Comparison of ENCODE assay signal across 18 mouse cellular contexts in genomic region chr7:129897511-129897910, GRCm38 (mm10).
"Had no signal": no experiment of that assay in that cellular context is flagged by ENCODE, and none has a peak within 500 bp of the region (broad histone marks: within the 10 kb centered on the region; RNA-seq: fewer than 3 reads in every experiment).

No protein-coding gene starts in this region.

- H3K27me3 ChIP-seq: liver, embryonic 13.5 days; liver, embryonic 15.5 days; lung, embryonic 15.5 days; megakaryocyte, embryonic 14.5 days; midbrain, embryonic 13.5 days; midbrain, embryonic 15.5 days; neural tube, embryonic 12.5 days; stomach, embryonic 15.5 days had no signal

- H3K36me3 ChIP-seq: liver, embryonic 13.5 days; liver, embryonic 15.5 days; lung, embryonic 15.5 days; midbrain, embryonic 13.5 days; midbrain, embryonic 15.5 days; neural tube, embryonic 12.5 days; stomach, embryonic 15.5 days had no signal

- H3K4me3 ChIP-seq: liver, embryonic 13.5 days; liver, embryonic 15.5 days; lung, embryonic 15.5 days; megakaryocyte, embryonic 14.5 days; midbrain, embryonic 13.5 days; midbrain, embryonic 15.5 days; neural tube, embryonic 12.5 days; stomach, embryonic 15.5 days had no signal

- H3K4me2 ChIP-seq: liver, embryonic 13.5 days; liver, embryonic 15.5 days; lung, embryonic 15.5 days; midbrain, embryonic 13.5 days; midbrain, embryonic 15.5 days; neural tube, embryonic 12.5 days; stomach, embryonic 15.5 days had no signal

- H3K27ac ChIP-seq: liver, embryonic 13.5 days; liver, embryonic 15.5 days; lung, embryonic 15.5 days; macrophage; midbrain, embryonic 13.5 days; midbrain, embryonic 15.5 days; neural tube, embryonic 12.5 days; stomach, embryonic 15.5 days had no signal

- H3K9me3 ChIP-seq: liver, embryonic 13.5 days; liver, embryonic 15.5 days; lung, embryonic 15.5 days; midbrain, embryonic 13.5 days; midbrain, embryonic 15.5 days; neural tube, embryonic 12.5 days; stomach, embryonic 15.5 days had no signal

- ATAC-seq: liver, postnatal 0 days; lung, postnatal 0 days; midbrain, embryonic 13.5 days; midbrain, embryonic 15.5 days had no signal

- H3K9ac ChIP-seq: liver, embryonic 13.5 days; liver, embryonic 15.5 days; liver, postnatal 0 days; lung, embryonic 15.5 days; midbrain, embryonic 13.5 days; midbrain, embryonic 15.5 days; neural tube, embryonic 12.5 days; stomach, embryonic 15.5 days had no signal

- DNase-seq: liver, embryonic 13.5 days; liver, postnatal 0 days; lung, adult 2 months; lung, postnatal 14 days; lung, postnatal 36 days; right cerebral cortex, postnatal 14 days; thymus, adult 18-20 months; thymus, postnatal 14 days; thymus, postnatal 36 days had no signal

- H3K4me1 ChIP-seq: liver, embryonic 13.5 days; liver, embryonic 15.5 days; lung, embryonic 15.5 days; megakaryocyte, embryonic 14.5 days; midbrain, embryonic 13.5 days; neural tube, embryonic 12.5 days had no signal
